Mouse (Mus musculus) spleen, adult 2 months (tissue): ENCODE measurements around the gene Cldn18.

Source experiments
- CTCF ChIP-seq: fragments of 200-500 bp; IDR thresholded peaks from 2 replicates; pipeline ENCODE4 v1.5.1; 2011; ENCODE audit warnings: mild to moderate bottlenecking, inconsistent platforms; ENCODE audit not compliant: insufficient read depth, insufficient read length, insufficient replicate concordance; ENCODE audit errors: extremely low read depth
- POLR2A ChIP-seq: fragments of 200-500 bp; IDR thresholded peaks from 2 replicates; pipeline ENCODE4 v1.6.1; 2011; ENCODE audit warnings: low read depth, low read length, inconsistent platforms

DNA sequence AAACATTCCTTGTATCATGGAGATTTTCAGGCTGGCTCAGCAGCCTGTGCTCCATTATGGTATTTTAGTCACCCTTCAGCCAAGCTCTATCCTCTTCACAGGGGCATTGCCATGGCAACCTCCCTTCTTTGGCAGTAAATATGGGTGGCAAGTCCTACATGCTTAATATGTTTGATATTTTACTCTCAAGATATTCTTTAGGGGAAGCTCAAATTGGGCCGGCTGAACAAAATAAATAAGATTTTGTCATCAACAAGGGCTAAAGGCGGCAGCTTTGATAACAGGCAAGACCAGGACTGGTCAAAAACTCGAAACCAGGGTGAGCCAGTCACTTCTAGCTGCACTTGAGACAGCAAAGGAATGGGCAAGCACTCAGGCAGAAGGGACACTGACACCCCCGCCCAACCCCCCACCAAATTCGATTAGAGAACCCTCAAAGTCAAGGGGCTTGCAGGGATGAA lies 32.0 kb downstream of the Cldn18 start:
- TF ChIP-seq POLR2A (no peak), CTCF (no peak)
